Mouse (Mus musculus) brown adipose tissue, adult 24 weeks (tissue): ENCODE results near the gene Thtpa. TPM values are rescaled to one million over a fixed set of nuclear protein-coding genes. Genes with fewer than 3 reads are reported as not detected.

Source experiments
- H3K27ac ChIP-seq: fragments of 200-500 bp; replicated peaks from 2 replicates; pipeline ENCODE4 v1.5.1; 2012; ENCODE audit warnings: low read depth, mild to moderate bottlenecking, low read length
- H3K4me1 ChIP-seq: fragments of 200-500 bp; 2 replicates; pipeline ENCODE4 v1.6.1; 2012; ENCODE audit warnings: low read length, mixed read lengths; ENCODE audit not compliant: control insufficient read depth, insufficient read depth, insufficient read length
- H3K4me3 ChIP-seq: fragments of 200-500 bp; 2 replicates; pipeline ENCODE4 v1.5.1; 2012; ENCODE audit warnings: low read depth, mild to moderate bottlenecking, low read length, moderate library complexity; ENCODE audit not compliant: insufficient read depth
- polyA plus RNA-seq: library from polyadenylated mRNA; stranded (reverse); fragments of >200 nt; gene quantifications from 2 replicates; pipeline ENCODE4 v1.2.4, GENCODE M21; 2012; ENCODE audit not compliant: missing spikeins, insufficient read depth, insufficient read length

Gene Thtpa
- polyA plus RNA-seq, 1 experiment, result 15.6 TPM

GRCm38 (mm10) chr14:55125711-55126110 is 31.1 kb downstream of the Thtpa start:
- H3K4me3 ChIP-seq, result no peak overlapping the region
- H3K27ac ChIP-seq, result no peak overlapping the region
- no peaks in the 10 kb centered on the region for H3K4me1 ChIP-seq

DNA sequence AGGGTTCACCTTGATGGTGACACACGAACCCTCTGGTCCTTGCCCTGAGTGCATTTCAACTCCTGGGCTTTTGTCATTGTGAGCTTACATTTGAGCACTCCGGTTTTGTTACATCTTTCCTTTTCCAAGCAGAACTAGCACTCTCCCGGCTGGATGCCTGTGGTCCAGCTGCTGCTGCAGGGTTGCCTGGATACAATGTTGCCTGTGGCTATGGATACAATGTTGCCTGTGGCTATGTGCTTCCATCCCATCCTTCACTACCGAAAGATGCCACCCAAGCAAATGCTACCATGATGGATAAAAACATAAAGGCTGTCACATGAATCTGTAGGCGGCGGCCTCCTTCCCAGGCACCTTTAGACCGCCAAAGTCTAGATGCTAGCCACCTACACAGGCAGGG is 31.9 kb downstream of the Thtpa start:
- Histone ChIP-seq H3K27ac (no peak overlapping the region), H3K4me3 (no peak overlapping the region), H3K4me1 (no peaks in the 10 kb centered on the region)

- H3K4me3 ChIP-seq, result no peak overlapping the region
- no peak overlapping the region for H3K27ac ChIP-seq
- H3K4me1 ChIP-seq, result no peaks in the 10 kb centered on the region
Measured at GRCm38 (mm10) chr14:55135676-55136075, 41.1 kb downstream of the Thtpa start.

DNA sequence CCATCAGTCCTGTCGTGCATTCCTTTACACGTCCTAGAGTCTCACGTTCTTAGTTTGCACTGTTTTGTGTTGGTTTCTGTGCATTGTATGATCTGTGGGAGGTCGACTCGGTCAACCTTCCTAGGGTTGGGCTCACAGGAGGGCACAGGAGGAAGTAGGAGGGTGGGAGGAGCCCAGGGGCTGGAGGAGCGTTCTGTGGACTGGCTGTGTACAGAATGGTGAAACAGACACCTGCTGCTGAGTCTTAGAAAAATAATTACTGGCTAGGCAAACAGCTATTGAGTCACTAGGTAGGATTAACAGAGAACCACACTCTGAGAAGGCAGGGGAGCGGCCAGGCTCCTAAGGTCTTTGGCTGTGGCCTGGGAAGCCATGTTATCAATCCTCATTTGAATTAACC is 44.7 kb downstream of the Thtpa start:
- Histone ChIP-seq H3K4me1 (no peaks in the 10 kb centered on the region), H3K4me3 (no peak overlapping the region), H3K27ac (no peak overlapping the region)

- H3K27ac ChIP-seq, result peak overlapping the region; percentile 46
- H3K4me1 ChIP-seq, result no peaks in the 10 kb centered on the region
- no peak overlapping the region for H3K4me3 ChIP-seq
Measured at GRCm38 (mm10) chr14:55146324-55146723, 51.7 kb downstream of the Thtpa start.

DNA sequence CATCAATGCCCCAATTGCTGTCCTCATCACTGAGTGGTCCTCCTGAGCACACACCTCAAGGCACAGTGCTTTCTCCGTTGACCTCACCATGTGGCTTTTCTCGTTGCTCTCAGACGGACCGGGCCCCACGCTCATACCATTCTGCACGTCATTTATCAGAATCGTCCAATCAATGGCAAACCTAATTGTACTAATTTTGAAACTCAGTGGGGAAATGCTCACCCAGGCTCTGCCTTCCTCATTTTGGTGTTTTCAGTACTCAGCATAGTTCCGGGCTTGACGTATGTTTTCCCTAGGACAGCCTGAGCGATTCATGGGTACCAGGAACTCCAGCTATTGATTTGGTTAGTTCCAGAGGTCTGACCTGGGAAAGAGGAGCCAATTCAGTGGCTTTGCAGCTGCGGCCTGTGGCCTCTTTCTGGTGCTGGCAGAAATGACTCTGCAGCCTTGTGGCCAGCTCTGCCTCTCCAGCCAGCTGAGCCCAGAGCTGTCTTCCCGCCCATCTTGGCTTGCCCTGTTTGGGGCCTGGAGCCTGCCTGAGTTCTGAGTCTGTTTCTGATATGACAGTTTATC is 52.3 kb downstream of the Thtpa start:
- H3K4me1 ChIP-seq, result no peaks in the 10 kb centered on the region
- peak overlapping the region; percentile 60 for H3K27ac ChIP-seq
- H3K4me3 ChIP-seq, result no peak overlapping the region

GRCm38 (mm10) chr14:55148363-55148915 is 53.9 kb downstream of the Thtpa start:
- Histone ChIP-seq H3K4me3 (no peak overlapping the region), H3K27ac (no peak overlapping the region), H3K4me1 (no peaks in the 10 kb centered on the region)

Other genes starting within 250 kb of the Thtpa start
- gene Homez, start 223.8 kb upstream of the Thtpa start, polyA plus RNA-seq, result 3.3 and 4.6 TPM in 2 replicates
- 15.9 and 20.3 TPM in 2 replicates for gene Ppp1r3e, start 217.2 kb upstream of the Thtpa start, polyA plus RNA-seq
- gene Bcl2l2, start 211.4 kb upstream of the Thtpa start, polyA plus RNA-seq, result 26.3 and 28.2 TPM in 2 replicates
- not detected in 2 replicates for gene Gm20521, start 211.3 kb upstream of the Thtpa start, polyA plus RNA-seq
- gene Pabpn1, start 202.3 kb upstream of the Thtpa start, polyA plus RNA-seq, result 75.5 and 89.7 TPM in 2 replicates
- gene Slc22a17, start 181.7 kb upstream of the Thtpa start, polyA plus RNA-seq, result 4.9 and 6.6 TPM in 2 replicates
- gene Efs, start 168.7 kb upstream of the Thtpa start, polyA plus RNA-seq, result 2.6 and 3.4 TPM in 2 replicates
- gene Il25, start 162.1 kb upstream of the Thtpa start, polyA plus RNA-seq, result not detected in 2 replicates
- 1.8 and 3.3 TPM in 2 replicates for gene Cmtm5, start 158.5 kb upstream of the Thtpa start, polyA plus RNA-seq
- gene Myh6, start 127.9 kb upstream of the Thtpa start, polyA plus RNA-seq, result not detected in 2 replicates
- not detected in 2 replicates for gene Gm17428, start 117.9 kb upstream of the Thtpa start, polyA plus RNA-seq
- gene Myh7, start 100.2 kb upstream of the Thtpa start, polyA plus RNA-seq, result 12.0 and 23.5 TPM in 2 replicates
- 22.0 and 27.3 TPM in 2 replicates for gene Ngdn, start 79.3 kb upstream of the Thtpa start, polyA plus RNA-seq
- gene Zfhx2, start 2.5 kb upstream of the Thtpa start, polyA plus RNA-seq, result 2.3 and 2.5 TPM in 2 replicates
- gene Ap1g2, start 11.8 kb downstream of the Thtpa start, polyA plus RNA-seq, result 16.9 and 20.8 TPM in 2 replicates
- gene Jph4, start 22.2 kb downstream of the Thtpa start, polyA plus RNA-seq, result not detected in 2 replicates
- gene Dhrs2, start 127.2 kb downstream of the Thtpa start, polyA plus RNA-seq, result not detected in 2 replicates